ENCODE assay signal across 13 mouse cellular contexts in the genomic region with DNA sequence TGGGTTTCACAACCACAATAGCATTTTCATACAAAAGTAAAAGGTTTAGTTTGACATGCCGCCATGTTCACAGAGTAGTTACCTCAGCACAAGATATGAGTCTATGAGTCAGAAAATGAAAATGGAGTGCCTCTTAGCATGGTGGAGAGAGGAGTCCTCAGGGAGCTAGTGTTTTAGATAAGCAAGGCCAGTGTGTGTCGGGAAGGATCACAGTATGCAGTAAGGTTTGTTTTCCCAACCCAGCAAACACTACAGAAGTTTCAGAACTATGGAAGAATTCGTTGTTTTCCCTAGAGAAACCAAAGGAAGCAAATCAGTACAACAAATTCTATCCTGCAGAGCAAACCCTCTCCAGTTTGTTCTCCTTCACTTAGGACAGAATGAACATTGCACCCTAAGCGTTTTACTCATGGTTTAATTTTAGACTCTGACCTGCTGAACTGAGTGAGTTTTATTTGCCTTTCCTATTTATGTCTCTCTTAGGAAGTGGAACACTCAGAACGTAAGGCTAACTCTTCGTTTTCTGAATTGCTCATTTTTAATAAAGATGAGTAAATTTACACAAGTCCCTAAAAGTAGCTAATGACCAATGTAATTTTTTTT. TPM values are rescaled to one million over a fixed set of nuclear protein-coding genes. Genes with fewer than 3 reads are reported as not detected.
DNase-seq lines count a peak whose midpoint lies in the region; ATAC-seq and TF ChIP-seq lines count a peak whose summit lies in the region.
"Had no signal": no experiment of that assay in that cellular context is flagged by ENCODE, and none has a peak within 500 bp of the region (broad histone marks: within the 10 kb centered on the region; RNA-seq: fewer than 3 reads in every experiment).

No protein-coding gene starts in this region.

- no peaks in the 10 kb centered on the region for H3K9me3 ChIP-seq in lung, postnatal 0 days (ENCODE audit: low read length)
- H3K9me3 ChIP-seq: embryonic facial prominence, embryonic 15.5 days; limb, embryonic 13.5 days had no signal

- H3K4me1 ChIP-seq in lung, postnatal 0 days (ENCODE audit: insufficient read depth, low read depth, low read length), result no peaks in the 10 kb centered on the region
- no peaks in the 10 kb centered on the region; the same call in 1 of the 2 replicates for H3K4me1 ChIP-seq in lung, adult 2 months (ENCODE audit: control insufficient read depth, insufficient read depth, low read length)
- H3K4me1 ChIP-seq: embryonic facial prominence, embryonic 15.5 days had no signal

- WGBS in lung, postnatal 0 days, result 53% methylated on average over 6 of the region's 6 CpGs
- WGBS in lung, adult 2 months, result 56% methylated on average over 6 of the region's 6 CpGs
- WGBS in macrophage (ENCODE audit: missing documents), result 83% methylated on average over 6 of the region's 6 CpGs

- TF ChIP-seq POLR2A in lung, adult 2 months (IDR thresholded peaks at IDR 0.05; ENCODE audit: borderline replicate concordance, extremely low read depth, low read depth, low read length), result no peak

- no peak overlapping the region for H3K4me2 ChIP-seq in lung, postnatal 0 days (replicated peaks; ENCODE audit: low read depth, low read length)
- H3K4me2 ChIP-seq: embryonic facial prominence, embryonic 15.5 days; limb, embryonic 13.5 days had no signal

- ATAC-seq in lung, postnatal 0 days, result 0 out of 2 replicates have a peak, but pooled peaks have one; percentile 8
- ATAC-seq: forebrain, postnatal 0 days had no signal

- H3K36me3 ChIP-seq in lung, postnatal 0 days (ENCODE audit: insufficient read depth, low read length), result no peaks in the 10 kb centered on the region
- no peaks in the 10 kb centered on the region for H3K36me3 ChIP-seq in macrophage (ENCODE audit: inconsistent target)
- H3K36me3 ChIP-seq: embryonic facial prominence, embryonic 15.5 days; limb, embryonic 13.5 days had no signal

- H3K27ac ChIP-seq in lung, postnatal 0 days (ENCODE audit: low read length), result peak overlapping the region; percentile 54
- H3K27ac ChIP-seq in macrophage, result peak overlapping the region; percentile 74
- H3K27ac ChIP-seq: embryonic facial prominence, embryonic 15.5 days; limb, embryonic 13.5 days had no signal

- no peaks in the 10 kb centered on the region for H3K27me3 ChIP-seq in lung, postnatal 0 days (replicated peaks; ENCODE audit: insufficient read depth, low read length)
- H3K27me3 ChIP-seq: embryonic facial prominence, embryonic 15.5 days; limb, embryonic 13.5 days had no signal

- peak; percentile 44 for TF ChIP-seq EP300 in lung, postnatal 0 days (IDR thresholded peaks at IDR 0.05)

- intact Hi-C loops in heart, postnatal 10 days (cut with DNase I), result no loop called here
- intact Hi-C loops in left cerebral cortex, postnatal 36 days (cut with DNase I), result loop anchor here (5.0 kb wide), 2 partner anchors 34 to 46 kb away; a partner anchor contains a TSS

- no peaks in the 10 kb centered on the region for H3K79me2 ChIP-seq in macrophage (ENCODE audit: inconsistent target)

- H3K4me3 ChIP-seq in lung, postnatal 0 days (ENCODE audit: low read depth, low read length), result no peak overlapping the region
- H3K4me3 ChIP-seq in lung, adult 2 months (replicated peaks; ENCODE audit: extremely low read depth, low read depth, low read length), result no peak overlapping the region
- H3K4me3 ChIP-seq in macrophage (ENCODE audit: inconsistent target), result no peak overlapping the region
- H3K4me3 ChIP-seq: embryonic facial prominence, embryonic 15.5 days; limb, embryonic 13.5 days had no signal

- peak; percentile 79 for DNase-seq in lung, postnatal 0 days (ENCODE audit: low spot score)
- no peak for DNase-seq in lung, adult 2 months
- peak; percentile 47 for DNase-seq in heart, adult 8-10 months (ENCODE audit: low spot score)
- DNase-seq in heart, postnatal 10 days, result peak; percentile 32 to 34
- no peak for DNase-seq in left cerebral cortex, postnatal 36 days (ENCODE audit: low spot score in 2 of 2)
- no peak for DNase-seq in layer of hippocampus, postnatal 25 days (ENCODE audit: extremely low spot score in 1 of 2, low spot score in 1 of 2)
- no peak for DNase-seq in spleen, postnatal 10 days (ENCODE audit: low spot score in 2 of 2)
- DNase-seq: forebrain, postnatal 0 days; spleen, adult 18-20 months had no signal

- no peak overlapping the region for H3K9ac ChIP-seq in lung, postnatal 0 days (replicated peaks; ENCODE audit: low read depth)
- H3K9ac ChIP-seq: embryonic facial prominence, embryonic 15.5 days; forebrain, postnatal 0 days; limb, embryonic 13.5 days had no signal

- TF ChIP-seq CTCF in lung, postnatal 0 days (IDR thresholded peaks at IDR 0.05), result no peak
- no peak for TF ChIP-seq CTCF in lung, adult 2 months (IDR thresholded peaks at IDR 0.05; ENCODE audit: insufficient read depth, low read length)

RNA-seq across cellular contexts. Expression of a gene that starts 1.8 kb away (rescaled TPM):
- polyA plus RNA-seq in lung, postnatal 0 days (2015; fragmentation: Nextera tagmentation; extraction: Ambion mirVana), result 2.1 and 2.5 TPM in 2 replicates
- 3.2 and 3.6 TPM in 2 replicates for polyA plus RNA-seq in lung, adult 2 months (2012; rRNA removed)
- total RNA-seq in heart, adult 8-10 months (2022), result 1 to 10 TPM; 5.0 to 7.0 (median 6.8) TPM
- 1 to 10 TPM; 5.4 to 5.7 TPM for total RNA-seq in heart, postnatal 10 days (2021)
- total RNA-seq in macrophage (2018; cell fraction: chromatin; rRNA removed), result 1 to 10 TPM in 18 of 26 experiments, under 1 TPM in 8; 0.20 to 6.6 (median 1.6) TPM
- total RNA-seq in macrophage (2018; cell fraction: cytosol; rRNA removed), result 1 to 10 TPM; 1.1 to 5.3 (median 4.0) TPM
- total RNA-seq in macrophage (2018; cell fraction: nucleus; rRNA removed), result 1 to 10 TPM in 24 of 26 experiments, under 1 TPM in 2; 0.45 to 7.6 (median 2.5) TPM
- polyA plus RNA-seq in macrophage (2018), result 3.4 to 6.0 TPM (median 4.8 TPM) in 3 replicates
- 10 to 100 TPM; 11.6 to 15.4 TPM for total RNA-seq in left cerebral cortex, postnatal 36 days (2021)
- total RNA-seq in layer of hippocampus, postnatal 25 days (2021), result 10 to 100 TPM; 21.2 to 24.5 TPM

RNA-seq across cellular contexts. Expression of a gene that starts 34.0 kb away (rescaled TPM):
- polyA plus RNA-seq in lung, postnatal 0 days (2015; fragmentation: Nextera tagmentation; extraction: Ambion mirVana), result 41.8 and 49.0 TPM in 2 replicates
- polyA plus RNA-seq in lung, adult 2 months (2012; rRNA removed), result 16.7 and 25.4 TPM in 2 replicates
- 100 to 1,000 TPM; 289 to 312 (median 300) TPM for total RNA-seq in heart, adult 8-10 months (2022)
- 100 to 1,000 TPM; 224 TPM for total RNA-seq in heart, postnatal 10 days (2021)
- 10 to 100 TPM; 24.0 to 95.9 (median 64.2) TPM for total RNA-seq in macrophage (2018; cell fraction: chromatin; rRNA removed)
- 10 to 100 TPM; 35.5 to 49.2 (median 43.0) TPM for total RNA-seq in macrophage (2018; cell fraction: cytosol; rRNA removed)
- total RNA-seq in macrophage (2018; cell fraction: nucleus; rRNA removed), result 10 to 100 TPM; 27.2 to 75.2 (median 48.5) TPM
- polyA plus RNA-seq in macrophage (2018), result 44.9 to 107 TPM (median 54.7 TPM) in 3 replicates
- total RNA-seq in left cerebral cortex, postnatal 36 days (2021), result 10 to 100 TPM; 58.6 to 71.4 TPM
- total RNA-seq in layer of hippocampus, postnatal 25 days (2021), result 10 to 100 TPM; 70.7 to 75.8 TPM

RNA-seq across cellular contexts. Expression of a gene that starts 57.4 kb away (rescaled TPM):
- polyA plus RNA-seq in lung, postnatal 0 days (2015; fragmentation: Nextera tagmentation; extraction: Ambion mirVana), result 30.1 and 33.4 TPM in 2 replicates
- 34.3 and 59.7 TPM in 2 replicates for polyA plus RNA-seq in lung, adult 2 months (2012; rRNA removed)
- 1 to 10 TPM; 7.5 to 8.3 (median 7.8) TPM for total RNA-seq in heart, adult 8-10 months (2022)
- total RNA-seq in heart, postnatal 10 days (2021), result 10 to 100 TPM; 14.6 to 15.3 TPM
- 10 to 100 TPM in 23 of 26 experiments, 1 to 10 TPM in 3; 9.0 to 40.8 (median 25.6) TPM for total RNA-seq in macrophage (2018; cell fraction: chromatin; rRNA removed)
- total RNA-seq in macrophage (2018; cell fraction: cytosol; rRNA removed), result 10 to 100 TPM; 15.9 to 33.3 (median 25.0) TPM
- 10 to 100 TPM; 11.5 to 44.0 (median 27.1) TPM for total RNA-seq in macrophage (2018; cell fraction: nucleus; rRNA removed)
- 25.3 to 27.4 TPM (median 26.0 TPM) in 3 replicates for polyA plus RNA-seq in macrophage (2018)
- 10 to 100 TPM; 18.6 to 23.6 TPM for total RNA-seq in left cerebral cortex, postnatal 36 days (2021)
- 10 to 100 TPM; 21.2 to 22.3 TPM for total RNA-seq in layer of hippocampus, postnatal 25 days (2021)

RNA-seq across cellular contexts. Expression of a gene that starts 57.5 kb away (rescaled TPM):
- 1.1 and 1.2 TPM in 2 replicates for polyA plus RNA-seq in lung, postnatal 0 days (2015; fragmentation: Nextera tagmentation; extraction: Ambion mirVana)
- polyA plus RNA-seq in lung, adult 2 months (2012; rRNA removed), result 1.3 and 1.8 TPM in 2 replicates
- total RNA-seq in heart, adult 8-10 months (2022), result not detected
- total RNA-seq in heart, postnatal 10 days (2021), result under 1 TPM; 0.10 TPM
- not detected for total RNA-seq in macrophage (2018; cell fraction: chromatin; rRNA removed)
- total RNA-seq in macrophage (2018; cell fraction: cytosol; rRNA removed), result not detected
- total RNA-seq in macrophage (2018; cell fraction: nucleus; rRNA removed), result not detected
- not detected in 3 replicates for polyA plus RNA-seq in macrophage (2018)
- under 1 TPM; 0.29 to 0.44 TPM for total RNA-seq in left cerebral cortex, postnatal 36 days (2021)
- under 1 TPM; 0.17 to 0.26 TPM for total RNA-seq in layer of hippocampus, postnatal 25 days (2021)
- total RNA-seq: heart, postnatal 36 days had no signal

Comparison
In these comparisons a context has a peak if more than half of its experiments do, and no peak if none do; other contexts are left out.
1. DNase-seq: peak in lung, postnatal 0 days (single experiment), heart, adult 8-10 months (single experiment) and heart, postnatal 10 days (2 of 2); none in lung, adult 2 months (single experiment), left cerebral cortex, postnatal 36 days (0 of 2), layer of hippocampus, postnatal 25 days (0 of 2) and spleen, postnatal 10 days (0 of 2).